Mouse (Mus musculus) liver, embryonic 14.5 days (tissue): ENCODE data around the gene Lhb.

Experiments used
- CTCF ChIP-seq: IDR thresholded peaks from 2 replicates; pipeline ENCODE4 v1.5.1; 2016; ENCODE audit warnings: antibody characterized with exemption, low read depth, control low read depth
- EP300 ChIP-seq: IDR thresholded peaks from 2 replicates; pipeline ENCODE4 v1.6.1; 2016; ENCODE audit warnings: antibody characterized with exemption, low read depth

- TF ChIP-seq CTCF (no peak), EP300 (no peak)
These were observed 36.1 kb downstream of the Lhb start for GRCm38 (mm10) chr7:45456721-45457203.
